Mouse (Mus musculus) heart, embryonic 15.5 days (tissue): ENCODE measurements around the gene Bsx. TPM values are rescaled to one million over a fixed set of nuclear protein-coding genes. Genes with fewer than 3 reads are reported as not detected.
A peak's percentile ranks its signal among the peaks of the same experiment; 100 is the strongest.

Source experiments
- ATAC-seq: fragments of 200-750 bp; cut with Nextera tagmentation; replicated peaks from 2 replicates; pipeline ENCODE4 v1.8.0; 2017; ENCODE audit warnings: low read depth, moderate TSS enrichment; ENCODE audit not compliant: insufficient number of reproducible peaks, insufficient read depth, low FRiP score
- H3K27ac ChIP-seq: fragments of 300-500 bp; sonication (generic); 2 replicates; pipeline ENCODE4 v1.5.1; 2015; ENCODE audit warnings: mild to moderate bottlenecking, inconsistent platforms
- H3K27me3 ChIP-seq: fragments of 300-500 bp; sonication (generic); 2 replicates; pipeline ENCODE4 v1.6.1; 2015; ENCODE audit warnings: inconsistent platforms
- H3K36me3 ChIP-seq: fragments of 300-500 bp; sonication (generic); 2 replicates; pipeline ENCODE4 v1.6.1; 2015; ENCODE audit warnings: mild to moderate bottlenecking, inconsistent platforms
- H3K4me1 ChIP-seq: fragments of 300-500 bp; sonication (generic); replicated peaks from 2 replicates; pipeline ENCODE4 v1.6.1; 2015; ENCODE audit warnings: inconsistent platforms
- H3K4me2 ChIP-seq: fragments of 300-500 bp; sonication (generic); 2 replicates; pipeline ENCODE4 v1.6.1; 2015; ENCODE audit warnings: inconsistent platforms, mild to moderate bottlenecking, moderate library complexity
- H3K4me3 ChIP-seq: fragments of 300-500 bp; sonication (generic); 2 replicates; pipeline ENCODE4 v1.5.1; 2015; ENCODE audit warnings: mild to moderate bottlenecking, inconsistent platforms
- H3K9ac ChIP-seq: fragments of 300-500 bp; sonication (generic); 2 replicates; pipeline ENCODE4 v1.6.1; 2015; ENCODE audit warnings: mild to moderate bottlenecking, inconsistent platforms
- H3K9me3 ChIP-seq: fragments of 300-500 bp; sonication (generic); replicated peaks from 2 replicates; pipeline ENCODE4 v1.6.1; 2016; ENCODE audit warnings: inconsistent platforms
- WGBS: fragments of 180-500 bp; shearing (Covaris S2); methylation state at CpG from one replicate; pipeline ENCODE4 v1.1.7; 2015; ENCODE audit warnings: mixed read lengths; 5-methylcytosine and 5-hydroxymethylcytosine counted together
- polyA plus RNA-seq: library from polyadenylated mRNA; unstranded; fragments of >200 nt; fragmentation: Nextera tagmentation; extraction: Ambion mirVana; gene quantifications from 2 replicates; pipeline ENCODE4 v1.2.1, GENCODE M21; 2015

Gene Bsx
- polyA plus RNA-seq, 1 experiment from 2014 or later: not detected

DNA sequence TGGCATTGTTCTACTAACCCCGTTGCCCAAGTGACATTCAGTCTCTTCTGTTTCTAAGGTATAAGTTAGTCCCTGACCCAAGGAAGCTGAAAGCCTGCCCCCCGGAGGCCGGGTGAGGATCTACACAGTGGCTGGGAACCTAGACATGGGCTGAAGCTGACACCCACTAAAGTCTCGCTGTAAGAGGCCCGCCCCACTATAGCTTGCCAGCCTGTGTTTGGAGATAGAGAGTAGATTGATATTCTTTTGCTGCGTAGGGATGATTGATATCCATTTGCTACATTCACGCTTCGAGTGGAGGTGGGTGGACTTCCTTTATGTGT is 1.8 kb upstream of the Bsx start:
- no peaks in the 10 kb centered on the region for H3K9me3 ChIP-seq
- no peaks in the 10 kb centered on the region for H3K36me3 ChIP-seq
- ATAC-seq: no peak
- peak overlapping the region; percentile 23 for H3K4me3 ChIP-seq
- peak overlapping the region; percentile 45 for H3K4me2 ChIP-seq
- WGBS: 6% methylated on average over 8 of the region's 8 CpGs
- H3K27ac ChIP-seq: no peak overlapping the region
- H3K4me1 ChIP-seq: peaks cover 4% of the 10 kb centered on the region
- H3K9ac ChIP-seq: no peak overlapping the region
- H3K27me3 ChIP-seq: peaks cover 85% of the 10 kb centered on the region

DNA sequence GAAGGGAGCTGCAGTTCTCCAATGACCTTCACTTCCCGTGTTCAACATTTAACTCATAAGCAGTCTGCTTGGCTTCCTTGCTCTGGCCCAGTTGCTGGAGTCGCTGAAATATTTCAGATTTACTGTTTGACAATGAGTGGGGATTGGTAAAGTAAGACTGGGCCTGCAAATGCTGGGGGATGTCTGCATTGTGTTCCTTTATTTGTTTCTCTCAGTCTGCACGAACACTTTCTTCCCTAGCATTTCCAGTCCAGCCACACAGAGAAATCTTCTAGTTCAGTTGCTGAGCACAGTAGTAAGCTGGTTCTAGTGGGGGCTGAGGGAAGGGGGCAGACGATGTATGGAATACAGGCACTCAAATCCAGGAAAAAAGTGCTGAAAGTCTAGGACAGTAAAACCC is 1.0 kb downstream of the Bsx start:
- Histone ChIP-seq H3K9ac (no peak overlapping the region), H3K27me3 (peaks cover 98% of the 10 kb centered on the region), H3K4me1 (peaks cover 18% of the 10 kb centered on the region), H3K9me3 (no peaks in the 10 kb centered on the region), H3K27ac (no peak overlapping the region), H3K4me2 (no peak overlapping the region), H3K36me3 (no peaks in the 10 kb centered on the region), H3K4me3 (no peak overlapping the region)
- WGBS: 9% methylated on average over 4 of the region's 4 CpGs
- no peak for ATAC-seq

GRCm38 (mm10) chr9:40875431-40875830 is 1.5 kb downstream of the Bsx start:
- peaks cover 98% of the 10 kb centered on the region for H3K27me3 ChIP-seq
- H3K9ac ChIP-seq: no peak overlapping the region
- H3K27ac ChIP-seq: no peak overlapping the region
- no peak for ATAC-seq
- no peak overlapping the region for H3K4me2 ChIP-seq
- no peaks in the 10 kb centered on the region for H3K36me3 ChIP-seq
- H3K4me1 ChIP-seq: peaks cover 18% of the 10 kb centered on the region
- H3K4me3 ChIP-seq: no peak overlapping the region
- 4% methylated on average over 17 of the region's 17 CpGs for WGBS
- H3K9me3 ChIP-seq: no peaks in the 10 kb centered on the region

DNA sequence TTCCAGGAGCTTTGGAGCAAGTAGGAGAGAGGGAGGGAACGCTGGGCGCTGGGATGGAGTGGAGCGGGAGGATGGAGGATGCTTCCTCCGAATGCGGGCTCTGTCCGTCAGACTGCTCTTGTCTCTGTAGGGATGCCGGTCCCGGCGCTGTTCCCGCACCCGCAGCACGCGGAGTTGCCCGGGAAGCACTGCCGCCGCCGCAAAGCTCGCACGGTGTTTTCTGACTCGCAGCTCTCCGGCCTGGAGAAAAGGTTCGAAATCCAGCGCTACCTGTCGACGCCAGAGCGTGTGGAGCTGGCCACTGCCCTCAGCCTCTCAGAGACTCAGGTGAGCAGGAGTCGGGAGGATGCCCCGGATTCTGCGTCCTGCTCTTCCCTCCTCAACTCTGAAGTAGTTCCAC is 2.2 kb downstream of the Bsx start:
- no peak for ATAC-seq
- WGBS: 1% methylated on average over 29 of the region's 29 CpGs

GRCm38 (mm10) chr9:40876693-40877092 is 2.8 kb downstream of the Bsx start:
- 10% methylated on average over 5 of the region's 5 CpGs for WGBS
- no peak for ATAC-seq
- H3K4me2 ChIP-seq: no peak overlapping the region

More for the DNA sequence above, 2.2 kb downstream of the Bsx start:
- Histone ChIP-seq H3K4me3 (no peak overlapping the region), H3K9ac (no peak overlapping the region), H3K9me3 (no peaks in the 10 kb centered on the region), H3K4me1 (peaks cover 18% of the 10 kb centered on the region), H3K36me3 (no peaks in the 10 kb centered on the region), H3K4me2 (no peak overlapping the region), H3K27me3 (peaks cover 100% of the 10 kb centered on the region), H3K27ac (no peak overlapping the region)

DNA sequence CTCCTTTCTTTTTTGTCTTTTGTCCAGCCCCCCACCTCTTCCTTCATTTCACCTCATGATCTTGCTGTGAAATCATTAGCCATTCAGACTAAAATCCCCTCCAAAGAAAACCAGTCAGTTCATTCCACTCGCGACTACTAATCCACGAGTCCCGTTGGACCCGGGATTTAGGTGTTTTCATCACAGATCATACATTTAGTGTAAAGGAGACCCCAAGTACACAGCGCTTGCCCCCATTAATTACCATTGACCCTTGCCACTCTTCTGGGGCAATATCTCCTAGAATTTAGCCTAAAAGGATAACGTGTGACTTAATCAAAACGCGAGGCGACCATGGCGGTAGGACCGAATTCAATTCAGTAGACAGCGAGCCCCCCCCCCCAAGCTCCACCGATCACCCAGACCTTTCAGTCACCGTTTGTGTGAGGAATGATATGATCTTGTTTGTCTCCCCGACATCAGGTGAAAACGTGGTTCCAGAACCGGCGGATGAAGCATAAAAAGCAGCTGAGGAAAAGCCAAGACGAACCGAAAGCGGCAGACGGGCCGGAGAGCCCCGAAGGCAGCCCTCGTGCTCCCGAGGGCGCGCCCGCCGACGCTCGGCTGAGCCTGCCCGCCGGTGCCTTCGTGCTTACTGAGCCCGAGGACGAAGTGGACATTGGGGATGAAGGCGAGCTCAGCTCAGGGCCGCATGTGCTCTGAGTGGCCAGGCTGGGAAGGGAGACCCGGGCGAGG is 3.4 kb downstream of the Bsx start:
- Histone ChIP-seq H3K36me3 (no peaks in the 10 kb centered on the region), H3K9ac (no peak overlapping the region), H3K4me2 (peak overlapping the region; percentile 58), H3K9me3 (no peaks in the 10 kb centered on the region), H3K4me1 (peaks cover 18% of the 10 kb centered on the region), H3K4me3 (peak overlapping the region; percentile 36), H3K27ac (no peak overlapping the region), H3K27me3 (peaks cover 100% of the 10 kb centered on the region)
- WGBS: 2% methylated on average over 42 of the region's 42 CpGs
- no peak for ATAC-seq

More at GRCm38 (mm10) chr9:40876693-40877092, 2.8 kb downstream of the Bsx start:
- H3K9ac ChIP-seq: no peak overlapping the region
- no peak overlapping the region for H3K27ac ChIP-seq
- H3K36me3 ChIP-seq: no peaks in the 10 kb centered on the region
- peaks cover 18% of the 10 kb centered on the region for H3K4me1 ChIP-seq
- no peak overlapping the region for H3K4me3 ChIP-seq
- H3K27me3 ChIP-seq: peaks cover 100% of the 10 kb centered on the region
- no peaks in the 10 kb centered on the region for H3K9me3 ChIP-seq

GRCm38 (mm10) chr9:40877881-40878235 is 3.9 kb downstream of the Bsx start:
- Histone ChIP-seq H3K36me3 (no peaks in the 10 kb centered on the region), H3K9ac (no peak overlapping the region), H3K27me3 (peaks cover 100% of the 10 kb centered on the region), H3K27ac (no peak overlapping the region), H3K9me3 (no peaks in the 10 kb centered on the region), H3K4me2 (peak overlapping the region; percentile 58), H3K4me3 (peak overlapping the region; percentile 36), H3K4me1 (peaks cover 18% of the 10 kb centered on the region)
- WGBS: 2% methylated on average over 29 of the region's 29 CpGs
- no peak for ATAC-seq

GRCm38 (mm10) chr9:40878291-40878945 is 4.5 kb downstream of the Bsx start:
- no peak for ATAC-seq
- H3K4me1 ChIP-seq: peaks cover 18% of the 10 kb centered on the region
- H3K4me3 ChIP-seq: peak overlapping the region; percentile 36
- peaks cover 100% of the 10 kb centered on the region for H3K27me3 ChIP-seq
- H3K4me2 ChIP-seq: peak overlapping the region; percentile 58; the same call in 1 of the 2 replicates
- H3K27ac ChIP-seq: no peak overlapping the region
- no peaks in the 10 kb centered on the region for H3K36me3 ChIP-seq
- H3K9me3 ChIP-seq: no peaks in the 10 kb centered on the region
- 2% methylated on average over 32 of the region's 32 CpGs for WGBS
- H3K9ac ChIP-seq: no peak overlapping the region

DNA sequence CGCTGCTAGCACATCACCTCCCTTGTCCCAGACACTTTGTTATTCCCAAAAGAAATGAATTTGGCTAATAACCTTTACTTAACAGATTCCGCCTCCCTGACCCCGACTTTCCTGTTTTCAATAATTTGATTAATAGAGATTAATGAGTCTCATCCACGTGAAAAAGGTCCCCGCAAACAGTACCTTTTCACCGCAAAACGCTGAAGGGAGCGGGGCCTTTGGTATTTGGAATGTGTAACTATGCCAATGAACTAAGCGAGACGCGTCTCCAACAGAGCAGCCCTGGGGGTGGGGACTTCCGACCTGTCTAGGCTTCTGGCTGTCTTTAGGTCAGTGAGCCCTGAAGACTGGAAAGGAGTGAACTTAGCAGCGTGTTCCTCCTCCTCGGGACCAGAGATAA is 5.1 kb downstream of the Bsx start:
- 1% methylated on average over 14 of the region's 14 CpGs for WGBS
- H3K4me3 ChIP-seq: no peak overlapping the region

GRCm38 (mm10) chr9:40885669-40886068 is 11.7 kb downstream of the Bsx start:
- H3K4me1 ChIP-seq: no peaks in the 10 kb centered on the region
- H3K9me3 ChIP-seq: no peaks in the 10 kb centered on the region
- H3K4me2 ChIP-seq: no peak overlapping the region
- no peak overlapping the region for H3K4me3 ChIP-seq
- 45% methylated on average over 10 of the region's 10 CpGs for WGBS
- H3K9ac ChIP-seq: no peak overlapping the region
- H3K27me3 ChIP-seq: peaks cover 86% of the 10 kb centered on the region
- no peaks in the 10 kb centered on the region for H3K36me3 ChIP-seq
- H3K27ac ChIP-seq: no peak overlapping the region
- ATAC-seq: no peak

More for the DNA sequence above, 5.1 kb downstream of the Bsx start:
- no peak overlapping the region for H3K27ac ChIP-seq
- no peak overlapping the region for H3K4me2 ChIP-seq
- H3K9me3 ChIP-seq: no peaks in the 10 kb centered on the region
- H3K4me1 ChIP-seq: peaks cover 15% of the 10 kb centered on the region
- H3K9ac ChIP-seq: no peak overlapping the region
- ATAC-seq: no peak
- H3K27me3 ChIP-seq: peaks cover 94% of the 10 kb centered on the region
- H3K36me3 ChIP-seq: no peaks in the 10 kb centered on the region

DNA sequence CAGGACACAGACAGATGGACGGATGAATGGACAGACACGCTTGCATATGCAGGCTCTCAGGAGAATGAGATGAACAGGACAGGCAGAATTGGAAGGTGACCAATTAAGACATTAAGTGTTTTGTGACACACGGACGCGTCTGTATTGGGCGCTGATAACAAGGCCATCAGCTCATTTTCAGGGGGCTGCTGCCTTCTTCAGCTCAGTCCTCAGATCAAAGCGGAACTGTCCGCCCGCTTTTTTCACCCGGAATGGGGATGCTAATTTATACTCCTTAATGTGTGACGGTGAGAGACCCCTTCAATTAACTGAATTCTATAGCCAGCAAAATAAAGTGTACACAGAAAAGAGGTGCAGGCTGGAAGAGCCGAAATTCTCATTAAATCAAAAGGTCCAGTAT is 15.5 kb downstream of the Bsx start:
- H3K4me1 ChIP-seq: no peaks in the 10 kb centered on the region
- H3K9ac ChIP-seq: no peak overlapping the region
- H3K27ac ChIP-seq: no peak overlapping the region
- no peak overlapping the region for H3K4me3 ChIP-seq
- WGBS: 40% methylated on average over 12 of the region's 12 CpGs
- no peak overlapping the region for H3K4me2 ChIP-seq
- ATAC-seq: no peak
- H3K36me3 ChIP-seq: no peaks in the 10 kb centered on the region
- no peaks in the 10 kb centered on the region for H3K9me3 ChIP-seq
- H3K27me3 ChIP-seq: peaks cover 63% of the 10 kb centered on the region

GRCm38 (mm10) chr9:40892456-40892855 is 18.5 kb downstream of the Bsx start:
- no peak for ATAC-seq
- no peak overlapping the region for H3K4me3 ChIP-seq
- no peaks in the 10 kb centered on the region for H3K9me3 ChIP-seq
- H3K4me2 ChIP-seq: no peak overlapping the region
- H3K9ac ChIP-seq: no peak overlapping the region
- H3K27ac ChIP-seq: no peak overlapping the region
- H3K4me1 ChIP-seq: no peaks in the 10 kb centered on the region
- WGBS: 80% methylated on average over 6 of the region's 6 CpGs
- H3K36me3 ChIP-seq: no peaks in the 10 kb centered on the region
- peaks cover 40% of the 10 kb centered on the region for H3K27me3 ChIP-seq
